Mouse (Mus musculus) kidney, embryonic 15.5 days (tissue): ENCODE data around the gene Gid8. TPM values are rescaled to one million over a fixed set of nuclear protein-coding genes. Genes with fewer than 3 reads are reported as not detected.

ENCODE experiments used
- ATAC-seq: fragments of 200-750 bp; cut with Nextera tagmentation; replicated peaks from 2 replicates; pipeline ENCODE4 v1.8.0; 2017; ENCODE audit warnings: moderate TSS enrichment; ENCODE audit not compliant: low FRiP score
- H3K27ac ChIP-seq: fragments of 300-500 bp; sonication (generic); 2 replicates; pipeline ENCODE4 v1.5.1; 2015; ENCODE audit warnings: mild to moderate bottlenecking, inconsistent platforms
- H3K27me3 ChIP-seq: fragments of 300-500 bp; sonication (generic); 2 replicates; pipeline ENCODE4 v1.6.1; 2015; ENCODE audit warnings: inconsistent platforms
- H3K36me3 ChIP-seq: fragments of 300-500 bp; sonication (generic); 2 replicates; pipeline ENCODE4 v1.6.1; 2015; ENCODE audit warnings: inconsistent platforms
- H3K4me1 ChIP-seq: fragments of 300-500 bp; sonication (generic); 2 replicates; pipeline ENCODE4 v1.6.1; 2015; ENCODE audit warnings: inconsistent platforms
- H3K4me2 ChIP-seq: fragments of 300-500 bp; sonication (generic); 2 replicates; pipeline ENCODE4 v1.6.1; 2015; ENCODE audit warnings: moderate library complexity, mild to moderate bottlenecking, inconsistent platforms
- H3K4me3 ChIP-seq: fragments of 300-500 bp; sonication (generic); replicated peaks from 2 replicates; pipeline ENCODE4 v1.5.1; 2015; ENCODE audit warnings: mild to moderate bottlenecking, inconsistent platforms
- H3K9ac ChIP-seq: fragments of 300-500 bp; sonication (generic); 2 replicates; pipeline ENCODE4 v1.6.1; 2015; ENCODE audit warnings: mild to moderate bottlenecking, inconsistent platforms
- H3K9me3 ChIP-seq: fragments of 300-500 bp; sonication (generic); replicated peaks from 2 replicates; pipeline ENCODE4 v1.6.1; 2016; ENCODE audit warnings: inconsistent platforms
- WGBS: fragments of 180-500 bp; shearing (Covaris S2); methylation state at CpG from one replicate; pipeline ENCODE4 v1.1.7; 2015; ENCODE audit warnings: mixed read lengths; 5-methylcytosine and 5-hydroxymethylcytosine counted together
- polyA plus RNA-seq: library from polyadenylated mRNA; unstranded; fragments of >200 nt; fragmentation: Nextera tagmentation; extraction: Ambion mirVana; gene quantifications from 2 replicates; pipeline ENCODE4 v1.2.1, GENCODE M21; 2015

Gene Gid8
- polyA plus RNA-seq, 1 experiment from 2014 or later = 55.8 TPM

DNA sequence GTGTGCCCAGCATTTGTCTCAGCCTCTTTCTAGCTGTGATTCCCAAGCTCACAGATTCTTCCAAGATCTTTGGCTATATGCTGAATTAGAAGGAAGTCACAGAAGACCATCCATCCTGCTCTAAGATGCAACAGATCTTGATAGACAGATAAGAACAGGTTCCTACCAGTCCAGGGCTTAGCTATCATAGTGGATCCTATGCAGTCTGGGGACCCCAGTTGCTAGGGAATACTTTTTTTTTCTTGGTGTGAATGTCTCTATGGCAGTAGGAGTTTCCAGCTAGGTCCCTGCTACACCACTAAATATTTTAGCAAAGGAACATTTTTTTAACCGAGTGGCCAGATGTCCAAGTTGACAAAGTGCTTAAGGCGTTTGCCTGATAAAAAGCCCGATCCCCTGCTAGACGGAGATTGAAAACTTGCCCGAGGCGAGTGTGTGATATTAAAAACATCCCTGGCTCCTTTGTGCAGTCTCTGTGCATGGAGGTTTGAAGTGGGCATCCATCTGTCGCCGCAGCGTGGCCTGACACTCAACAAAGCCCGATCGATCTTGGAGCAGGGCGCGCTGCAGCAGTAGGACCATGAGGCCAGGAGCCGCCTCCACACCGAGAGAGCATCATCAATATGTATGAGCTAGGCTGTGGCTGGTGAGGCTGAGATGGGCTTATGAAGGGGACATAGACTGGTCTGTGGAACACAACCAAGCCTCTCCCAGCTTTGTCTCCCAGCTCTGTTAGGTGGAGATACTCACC, 48.8 kb downstream of the Gid8 start:
- Histone ChIP-seq H3K36me3 (no peaks in the 10 kb centered on the region), H3K9ac (no peak overlapping the region), H3K9me3 (no peaks in the 10 kb centered on the region), H3K27me3 (0 out of 2 replicates have a peak, but pooled peaks cover 6% of the 10 kb centered on the region), H3K4me2 (no peak overlapping the region), H3K4me3 (no peak overlapping the region), H3K27ac (no peak overlapping the region), H3K4me1 (no peaks in the 10 kb centered on the region)
- WGBS = 67% methylated on average over 15 of the region's 15 CpGs
- ATAC-seq = no peak

DNA sequence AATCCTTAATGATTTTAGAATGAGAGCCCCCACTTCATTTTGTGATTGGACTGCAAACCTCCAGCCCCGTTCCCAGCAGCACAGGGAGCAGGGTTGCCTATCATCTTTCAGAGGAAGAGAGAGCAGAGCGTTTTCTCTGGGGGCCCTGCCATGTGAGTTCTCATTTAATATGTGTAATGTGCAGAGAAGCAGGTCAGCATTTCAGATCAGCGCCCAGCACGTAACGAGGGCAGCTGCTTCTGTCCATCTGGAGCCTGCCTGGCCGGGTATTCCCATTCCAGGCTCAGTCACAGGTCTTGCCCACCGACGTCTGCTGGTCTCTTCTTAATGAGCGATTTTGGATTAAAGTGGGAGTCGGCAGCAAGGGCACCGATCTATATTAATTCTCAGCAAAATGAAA, 55.1 kb downstream of the Gid8 start:
- Histone ChIP-seq H3K4me1 (no peaks in the 10 kb centered on the region), H3K4me3 (no peak overlapping the region), H3K4me2 (no peak overlapping the region), H3K27me3 (peaks cover 16% of the 10 kb centered on the region), H3K27ac (no peak overlapping the region), H3K9ac (no peak overlapping the region), H3K36me3 (no peaks in the 10 kb centered on the region), H3K9me3 (no peaks in the 10 kb centered on the region)
- ATAC-seq = no peak
- 71% methylated on average over 11 of the region's 11 CpGs for WGBS

DNA sequence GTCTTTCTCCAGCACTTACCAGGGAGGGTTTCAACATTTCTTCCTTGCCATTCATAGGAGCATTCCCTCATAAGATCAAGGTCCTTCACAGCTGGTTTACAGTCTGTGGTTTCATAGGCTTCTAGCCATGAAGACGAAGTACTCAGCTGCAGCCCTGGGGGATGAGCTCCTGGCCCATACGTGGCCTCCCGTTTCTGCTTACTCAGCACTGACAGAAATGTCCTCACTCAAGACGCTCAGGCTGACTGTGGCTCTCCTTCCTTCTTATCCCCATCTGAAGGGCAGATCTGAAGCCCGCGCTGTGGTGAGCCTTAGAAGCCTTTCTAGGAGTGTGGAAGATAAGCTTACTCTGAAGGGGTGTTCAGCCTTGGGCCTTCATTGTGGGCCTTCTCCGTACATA, 55.8 kb downstream of the Gid8 start:
- Histone ChIP-seq H3K36me3 (no peaks in the 10 kb centered on the region), H3K4me2 (no peak overlapping the region), H3K27ac (no peak overlapping the region), H3K27me3 (peaks cover 23% of the 10 kb centered on the region), H3K4me1 (no peaks in the 10 kb centered on the region), H3K4me3 (no peak overlapping the region), H3K9me3 (no peaks in the 10 kb centered on the region), H3K9ac (no peak overlapping the region)
- 75% methylated on average over 7 of the region's 7 CpGs for WGBS
- no peak for ATAC-seq

Other genes with a start within 250 kb of the Gid8 start
- 8.6 and 9.7 TPM in 2 replicates for gene Ntsr1, start 210.1 kb upstream of the Gid8 start, polyA plus RNA-seq
- gene Mrgbp, start 128.8 kb upstream of the Gid8 start, polyA plus RNA-seq = 43.4 and 44.8 TPM in 2 replicates
- gene Ogfr, start 120.9 kb upstream of the Gid8 start, polyA plus RNA-seq = 63.8 and 76.1 TPM in 2 replicates
- gene Col9a3, start 112.3 kb upstream of the Gid8 start, polyA plus RNA-seq = 8.8 and 9.8 TPM in 2 replicates
- 0.21 and 0.23 TPM in 2 replicates for gene Tcfl5, start 67.4 kb upstream of the Gid8 start, polyA plus RNA-seq
- gene Dido1, start 118 bp upstream of the Gid8 start, polyA plus RNA-seq = 28.4 and 29.7 TPM in 2 replicates
- 0.58 and 1.6 TPM in 2 replicates for gene Slc17a9, start 15.1 kb downstream of the Gid8 start, polyA plus RNA-seq
- not detected in 2 replicates for gene Bhlhe23, start 66.8 kb downstream of the Gid8 start, polyA plus RNA-seq
- gene Ythdf1, start 210.8 kb downstream of the Gid8 start, polyA plus RNA-seq = 58.2 and 61.6 TPM in 2 replicates
- not detected in 2 replicates for gene Birc7, start 218.9 kb downstream of the Gid8 start, polyA plus RNA-seq
- gene Nkain4, start 244.6 kb downstream of the Gid8 start, polyA plus RNA-seq = 33.4 and 34.5 TPM in 2 replicates